Mouse (Mus musculus): ENCODE measurements around the gene Ces3b. TPM values are rescaled to one million over a fixed set of nuclear protein-coding genes. Genes with fewer than 3 reads are reported as not detected.

Gene Ces3b
- total RNA-seq, 2 experiments from 2014 or later, result not detected

- DNase-seq (ENCODE audit: low spot score in 2 of 2), result no peak
These were observed 58.8 kb downstream of the Ces3b start for GRCm38 (mm10) chr8:105142395-105142794.

Other genes starting within 250 kb of the Ces3b start
- not detected for gene Ces2c, start 236.7 kb upstream of the Ces3b start, total RNA-seq (2021)
- gene Ces2e, start 157.5 kb upstream of the Ces3b start, total RNA-seq (2021), result not detected
- not detected for gene Ces2f, start 136.4 kb upstream of the Ces3b start, total RNA-seq (2021)
- gene Ces2g, start 122.0 kb upstream of the Ces3b start, total RNA-seq (2021), result under 1 TPM; 0.21 to 0.45 TPM
- not detected for gene Ces2h, start 82.9 kb upstream of the Ces3b start, total RNA-seq (2021)
- gene Ces3a, start 35.2 kb upstream of the Ces3b start, total RNA-seq (2021), result not detected
- gene Ces4a, start 48.0 kb downstream of the Ces3b start, total RNA-seq (2021), result not detected
- 10 to 100 TPM; 19.4 to 24.7 TPM for gene Cbfb, start 86.9 kb downstream of the Ces3b start, total RNA-seq (2021)
- 10 to 100 TPM; 37.0 to 40.0 TPM for gene D230025D16Rik, start 141.4 kb downstream of the Ces3b start, total RNA-seq (2021)
- gene B3gnt9, start 171.4 kb downstream of the Ces3b start, total RNA-seq (2021), result 1 to 10 TPM; 3.0 to 3.5 TPM
- gene Tradd, start 180.9 kb downstream of the Ces3b start, total RNA-seq (2021), result 1 to 10 TPM; 7.6 to 8.9 TPM
- 1 to 10 TPM; 1.1 to 1.6 TPM for gene Fbxl8, start 180.9 kb downstream of the Ces3b start, total RNA-seq (2021)
- gene Hsf4, start 186.0 kb downstream of the Ces3b start, total RNA-seq (2021), result 10 to 100 TPM; 25.6 to 26.5 TPM
- 10 to 100 TPM in 1 of 2 experiments, 1 to 10 TPM in 1; 9.4 to 10.8 TPM for gene Nol3, start 192.4 kb downstream of the Ces3b start, total RNA-seq (2021)
- 10 to 100 TPM; 22.3 to 27.9 TPM for gene 4931428F04Rik, start 206.1 kb downstream of the Ces3b start, total RNA-seq (2021)
- 1 to 10 TPM; 1.6 TPM for gene Exoc3l, start 212.3 kb downstream of the Ces3b start, total RNA-seq (2021)
- gene E2f4, start 213.9 kb downstream of the Ces3b start, total RNA-seq (2021), result 10 to 100 TPM; 37.6 to 39.1 TPM
- gene Elmo3, start 221.8 kb downstream of the Ces3b start, total RNA-seq (2021), result 1 to 10 TPM; 1.4 to 1.8 TPM
- 1 to 10 TPM; 4.5 to 4.8 TPM for gene Lrrc29, start 242.5 kb downstream of the Ces3b start, total RNA-seq (2021)
- 10 to 100 TPM; 37.1 to 37.4 TPM for gene Tmem208, start 242.6 kb downstream of the Ces3b start, total RNA-seq (2021)

Measured in left cerebral cortex, adult 18-20 months (tissue).